Mouse (Mus musculus) gastrocnemius, postnatal 25 days (tissue): Measurements from ENCODE around the gene Hoxd4. TPM values are rescaled to one million over a fixed set of nuclear protein-coding genes. Genes with fewer than 3 reads are reported as not detected.

Experiments used
- DNase-seq: peaks from one replicate; pipeline ENCODE4 v3.0.0; 2022
- long read RNA-seq, 2 experiments: library from polyadenylated mRNA; stranded (forward); transcript quantifications; one replicate each; pipeline ENCODE4 v2.0.0; 2021
- total RNA-seq, 2 experiments: library from RNA; stranded (reverse); gene quantifications; 1 replicate in 1 of 2; 2 replicates in 1 of 2; pipeline ENCODE4 v1.2.3; 2021

Hoxd4 gene
- total RNA-seq: 1 to 10 TPM; 1.4 to 2.2 TPM
- long read RNA-seq, experiment 1: 0 reads
- long read RNA-seq, experiment 2, partial matches to known transcripts: 0 of 1 reads
- long read RNA-seq, experiment 2, other reads (novel, unspliced or antisense): 1 of 1 reads

- peak; percentile 70 for DNase-seq
Observed at GRCm38 (mm10) chr2:74711721-74712621, at the start of gene Hoxd4, which contains the start of gene Hoxd3. TSS of gene Hoxd4 (plus strand) at chr2:74711929. TSS of gene Hoxd3 (plus strand) at chr2:74711927.

DNA sequence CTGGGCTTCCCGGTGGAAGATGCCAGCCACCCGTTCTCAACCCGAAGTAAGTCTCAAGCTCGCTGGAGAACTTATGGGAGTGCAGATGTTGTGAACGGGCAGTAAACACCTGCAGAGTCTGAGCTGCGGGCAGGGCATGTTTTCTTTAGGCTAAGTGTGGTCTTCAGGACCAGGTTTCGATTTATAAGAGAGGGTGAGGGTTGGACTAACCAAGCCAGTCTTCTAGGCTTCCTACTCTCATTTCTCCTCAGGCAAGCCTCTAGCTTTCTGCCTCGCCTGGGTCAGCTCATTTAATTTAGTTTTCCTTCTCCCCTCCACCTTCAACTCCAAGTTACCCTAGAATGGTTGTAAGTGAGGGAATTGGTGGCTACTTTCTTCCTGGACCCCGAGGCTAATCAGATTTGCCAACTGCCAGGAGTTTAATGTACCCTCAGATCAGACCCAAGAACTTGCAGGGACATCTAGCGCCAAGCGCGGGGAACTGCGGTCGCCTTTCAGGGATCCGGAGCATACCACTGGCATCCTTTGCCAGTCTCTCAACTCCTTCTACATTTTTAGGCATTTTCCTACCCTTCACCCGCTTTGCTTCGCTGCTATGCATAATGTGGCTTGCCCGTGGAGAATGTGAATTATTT, 48.3 kb upstream of the Hoxd4 start:
- no peak for DNase-seq

DNA sequence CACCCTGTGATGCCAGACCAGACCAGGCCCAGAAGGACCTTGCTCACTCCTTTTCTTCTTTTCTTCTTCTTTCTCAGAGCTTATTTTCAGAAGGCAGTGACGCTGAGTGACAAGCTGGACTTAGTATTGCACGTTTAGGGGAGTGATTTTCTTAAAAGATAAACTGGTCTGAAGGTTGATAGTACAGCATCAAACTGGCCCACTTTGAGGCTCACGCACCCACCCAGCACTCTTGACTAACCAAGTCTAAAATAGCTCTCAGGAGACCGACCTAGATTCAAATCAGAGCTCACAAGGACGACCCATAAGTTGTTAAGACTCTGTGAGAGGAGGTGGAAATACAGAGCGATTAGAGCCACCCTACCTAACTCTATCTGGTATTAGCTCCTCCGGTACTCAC, 45.3 kb upstream of the Hoxd4 start:
- no peak for DNase-seq

GRCm38 (mm10) chr2:74667191-74667841, 44.4 kb upstream of the Hoxd4 start:
- DNase-seq: no peak

GRCm38 (mm10) chr2:74667842-74668357, 43.8 kb upstream of the Hoxd4 start, which contains the start of gene Hoxd13:
TSS of gene Hoxd13 (plus strand) at chr2:74668310.
- no peak for DNase-seq

- no peak for DNase-seq
Observed at GRCm38 (mm10) chr2:74668370-74669229, 43.1 kb upstream of the Hoxd4 start.

DNA sequence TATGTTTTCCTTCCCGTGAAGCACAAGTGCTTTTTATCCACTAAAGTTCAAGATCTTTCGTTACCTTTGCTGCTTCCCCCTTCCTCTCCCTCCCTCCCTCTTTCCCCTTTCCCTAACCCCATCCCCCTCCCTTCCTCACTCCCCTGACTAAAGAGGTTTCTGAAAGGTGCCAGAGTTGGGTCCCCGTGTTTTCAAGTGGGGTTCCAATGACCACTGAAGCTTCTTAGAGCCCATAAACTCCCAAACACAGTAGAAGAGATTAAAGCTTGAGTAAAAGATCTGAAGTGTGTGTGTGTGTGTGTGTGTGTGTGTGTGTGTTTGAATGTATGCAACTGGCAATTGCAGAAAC, 42.5 kb upstream of the Hoxd4 start:
- no peak for DNase-seq

- no peak for DNase-seq
Observed at GRCm38 (mm10) chr2:74669650-74670235, 42.0 kb upstream of the Hoxd4 start.

- DNase-seq: no peak
Observed at GRCm38 (mm10) chr2:74670632-74671188, 41.0 kb upstream of the Hoxd4 start.

DNA sequence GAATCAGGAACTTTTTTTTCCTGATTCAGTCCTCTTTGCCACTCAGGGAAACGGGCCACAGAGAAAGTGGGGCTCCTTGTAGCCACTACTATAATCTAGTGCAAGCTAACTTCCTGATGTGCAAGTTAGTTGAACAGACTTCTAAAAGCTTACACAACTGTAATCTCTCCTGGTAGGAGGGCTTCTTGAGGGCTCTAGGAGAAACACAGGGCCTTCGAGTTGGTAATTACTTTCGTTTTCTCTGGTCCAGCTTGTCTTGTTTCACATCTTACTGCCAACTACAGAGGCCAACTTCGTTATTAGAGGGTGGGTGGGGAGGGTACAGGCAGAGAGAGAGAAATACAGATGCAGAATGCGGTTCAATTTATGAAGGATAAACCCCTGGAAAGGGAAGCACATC, 39.9 kb upstream of the Hoxd4 start:
- DNase-seq: no peak

DNA sequence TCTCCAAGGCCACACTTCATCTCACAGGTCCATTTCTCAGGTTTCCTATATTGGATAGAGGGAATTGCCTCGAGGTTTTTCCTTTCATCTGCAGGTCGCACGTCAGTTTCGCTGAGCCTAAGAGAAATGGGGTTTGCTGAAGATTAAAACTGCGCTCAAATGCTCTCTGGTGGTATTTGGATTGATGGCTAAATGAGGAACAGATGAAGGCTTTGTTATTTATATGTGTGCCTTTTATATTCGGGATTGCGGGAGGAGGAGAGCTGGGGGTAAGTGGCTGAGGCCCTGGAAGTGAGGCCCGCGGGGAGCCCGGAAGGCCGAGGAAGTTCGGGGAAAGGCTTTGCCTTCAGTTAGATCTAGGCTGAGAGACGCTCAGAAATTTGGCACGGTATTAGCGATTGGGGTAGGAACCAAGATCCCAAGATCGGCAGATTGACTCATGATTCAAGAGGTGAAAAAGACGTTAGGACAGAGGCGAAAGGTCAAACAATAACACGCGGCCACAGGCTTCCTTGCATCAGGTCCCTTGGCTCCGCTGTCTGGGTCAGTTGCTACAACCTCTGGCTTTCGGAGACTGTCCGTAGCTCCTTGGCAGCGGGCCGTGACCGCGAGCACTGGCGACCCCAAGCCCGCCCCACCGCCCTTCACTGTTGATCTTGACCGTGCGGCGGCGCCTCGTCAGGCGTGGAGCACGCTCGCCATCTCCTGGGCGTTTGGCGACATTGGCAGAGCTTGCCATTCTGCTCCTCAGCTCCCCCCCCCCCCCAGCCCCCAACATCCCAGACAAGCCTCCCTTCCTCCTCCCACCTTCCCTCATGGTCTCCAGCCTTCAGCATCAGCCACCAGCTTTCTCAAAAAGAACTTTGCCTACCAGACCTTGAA, 39.0 kb upstream of the Hoxd4 start:
- no peak for DNase-seq

DNA sequence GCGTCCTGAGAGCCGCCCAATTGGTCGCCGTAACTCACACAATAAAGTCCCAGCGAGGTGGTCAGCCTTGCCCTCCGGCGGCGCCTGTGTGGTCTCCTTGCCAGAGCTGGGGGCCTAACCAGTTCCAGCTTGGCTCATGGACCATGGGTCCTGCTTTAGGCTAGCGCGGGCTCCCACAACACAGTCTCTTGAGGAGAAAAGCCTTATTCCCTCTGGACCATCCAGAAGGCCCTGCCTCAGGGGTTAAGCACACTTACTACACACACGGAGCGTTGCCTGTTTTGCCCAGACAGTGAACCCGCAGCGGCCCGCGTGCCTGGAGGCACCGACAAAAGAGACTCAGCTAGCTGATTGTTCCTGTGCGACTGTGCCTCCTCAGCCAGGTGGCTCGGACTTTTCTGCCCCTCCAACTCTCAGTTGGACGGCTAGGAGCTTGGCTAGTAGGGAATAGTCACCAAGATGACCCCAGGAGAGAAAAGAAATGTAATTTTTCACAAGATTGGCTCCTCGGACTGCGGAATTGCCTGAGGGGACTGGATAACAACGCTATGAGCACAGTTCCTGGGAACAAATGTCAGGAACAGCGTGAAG, 37.8 kb upstream of the Hoxd4 start:
- DNase-seq: no peak

- DNase-seq: no peak
Observed at GRCm38 (mm10) chr2:74674881-74675665, 36.7 kb upstream of the Hoxd4 start, which contains the start of gene Hoxd12. TSS of gene Hoxd12 (plus strand) at chr2:74675013.

DNA sequence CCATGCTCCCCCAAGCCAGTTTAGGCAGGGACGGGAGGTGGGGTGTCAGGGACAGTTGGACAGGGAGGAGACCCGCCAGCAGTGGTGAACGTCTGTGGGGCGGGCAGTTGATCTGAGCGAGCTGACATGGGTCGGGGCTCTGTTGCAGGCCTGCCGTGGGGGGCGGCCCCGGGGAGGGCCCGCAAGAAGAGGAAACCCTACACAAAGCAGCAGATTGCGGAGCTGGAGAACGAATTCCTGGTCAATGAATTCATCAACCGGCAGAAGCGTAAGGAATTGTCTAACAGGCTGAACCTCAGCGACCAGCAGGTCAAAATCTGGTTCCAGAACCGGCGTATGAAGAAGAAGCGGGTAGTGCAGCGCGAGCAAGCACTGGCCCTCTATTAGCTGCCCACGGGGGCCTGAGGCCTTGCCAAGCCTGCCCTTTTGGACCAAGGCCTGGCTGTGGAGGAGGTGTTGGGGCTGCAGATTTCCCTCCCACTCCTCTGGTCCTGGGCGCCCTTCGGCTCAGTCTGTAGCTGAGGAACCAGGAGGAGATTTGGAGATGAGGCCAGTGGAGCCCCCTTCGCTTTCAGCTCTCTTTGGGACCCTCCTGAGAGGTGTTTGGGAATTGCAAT, 36.0 kb upstream of the Hoxd4 start:
- no peak for DNase-seq

DNA sequence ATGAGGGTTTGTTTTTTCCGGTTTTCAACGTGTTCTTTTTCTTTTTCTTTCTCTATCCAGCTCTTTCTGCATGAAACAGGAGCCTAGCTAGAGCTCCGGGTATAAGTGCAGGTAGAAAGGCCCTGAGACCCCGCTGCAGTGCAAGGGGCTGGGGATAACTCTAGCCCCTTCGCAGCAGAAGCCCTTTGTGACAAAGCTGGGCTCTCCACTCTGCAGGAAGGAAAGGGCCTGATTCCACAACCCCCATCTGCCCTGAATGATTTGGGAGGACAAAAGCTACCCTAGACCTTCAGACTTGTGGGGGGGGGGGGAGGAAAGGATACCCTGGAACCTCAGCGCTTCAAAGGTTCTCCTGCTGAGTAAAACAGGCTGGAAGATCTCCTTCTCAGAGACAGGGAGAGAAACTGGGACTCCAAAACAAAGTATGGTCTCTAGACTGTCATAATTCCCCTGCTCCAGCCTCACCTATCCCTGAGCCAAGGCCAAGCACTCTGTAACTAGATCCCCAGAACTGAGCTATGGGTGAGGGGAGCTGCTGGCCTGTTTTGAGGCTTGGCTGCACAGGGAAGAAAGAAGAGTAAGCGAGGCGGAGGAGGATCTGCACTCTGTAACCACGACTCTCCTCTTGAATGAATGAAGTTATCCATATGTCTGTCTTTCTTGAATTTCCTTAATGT, 35.2 kb upstream of the Hoxd4 start:
- DNase-seq: no peak

- DNase-seq: no peak
Observed at GRCm38 (mm10) chr2:74677106-74677505, 34.6 kb upstream of the Hoxd4 start.

DNA sequence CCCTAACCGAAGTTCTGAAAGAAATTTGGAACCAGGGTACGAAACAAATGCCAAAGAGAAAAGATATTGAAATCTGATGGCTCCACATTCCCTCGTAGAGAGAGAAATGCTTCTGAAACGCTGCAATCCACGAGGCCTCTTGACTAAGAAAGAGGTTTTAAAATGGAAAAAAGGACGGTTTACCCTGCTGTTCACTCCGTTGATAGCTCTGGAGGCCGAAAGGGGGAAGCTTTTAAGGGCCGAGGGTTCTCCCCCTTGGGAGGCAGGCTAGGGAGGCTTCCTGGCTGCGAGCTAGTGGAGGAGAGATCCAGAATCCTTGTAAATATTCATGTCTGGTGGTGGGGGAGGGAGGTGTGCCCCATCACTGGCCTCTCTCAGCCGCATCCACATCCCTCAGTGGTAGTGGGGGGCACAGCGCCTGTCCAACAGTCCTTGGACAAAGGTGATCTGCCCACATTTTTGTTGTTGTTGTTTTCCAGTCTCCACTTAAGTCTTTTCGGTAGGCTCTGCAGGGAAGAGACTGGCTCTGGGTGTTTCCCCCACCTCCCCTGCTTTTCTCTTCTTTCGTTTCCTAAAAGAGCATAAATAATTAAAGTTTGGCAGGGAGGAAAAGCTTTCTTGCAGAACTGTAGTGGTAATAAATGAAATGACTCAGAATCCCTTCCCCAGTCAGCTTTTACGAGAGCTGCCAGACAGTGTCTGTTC, 32.7 kb upstream of the Hoxd4 start, which contains the start of gene Hoxd11:
Gene Hoxd11 (plus strand): TSS at position 667 of the 705 bp plus-strand sequence.
- DNase-seq: no peak
